Mouse (Mus musculus) E14TG2a.4 (cell line): ENCODE data around the gene Cxadr.

ENCODE experiments used
- H3K27me3 ChIP-seq: 2 replicates; pipeline ENCODE4 v1.6.1; 2014; ENCODE audit warnings: low read length, control low read depth; ENCODE audit not compliant: insufficient read depth
- H3K36me3 ChIP-seq: 2 replicates; pipeline ENCODE4 v1.6.1; 2014; ENCODE audit warnings: low read length, control low read depth; ENCODE audit not compliant: insufficient read depth
- H3K4me1 ChIP-seq: replicated peaks from 2 replicates; pipeline ENCODE4 v1.6.1; 2014; ENCODE audit warnings: low read depth, low read length, control low read depth
- H3K4me3 ChIP-seq: replicated peaks from 2 replicates; pipeline ENCODE4 v1.5.1; 2014; ENCODE audit warnings: mild to moderate bottlenecking, low read length
- H3K9me3 ChIP-seq: 2 replicates; pipeline ENCODE4 v1.6.1; 2014; ENCODE audit warnings: low read length, control low read depth
- CTCF ChIP-seq: conservative IDR thresholded peaks from 2 replicates; pipeline ENCODE4 v1.5.1; 2014; ENCODE audit warnings: low read length
- NANOG ChIP-seq: IDR thresholded peaks from 2 replicates; pipeline ENCODE4 v1.6.1; 2014; ENCODE audit warnings: borderline replicate concordance, low read length, mixed read lengths
- POU5F1 ChIP-seq: IDR thresholded peaks from 2 replicates; pipeline ENCODE4 v1.6.1; 2014; ENCODE audit warnings: low read length, borderline replicate concordance

The Cxadr gene

DNA sequence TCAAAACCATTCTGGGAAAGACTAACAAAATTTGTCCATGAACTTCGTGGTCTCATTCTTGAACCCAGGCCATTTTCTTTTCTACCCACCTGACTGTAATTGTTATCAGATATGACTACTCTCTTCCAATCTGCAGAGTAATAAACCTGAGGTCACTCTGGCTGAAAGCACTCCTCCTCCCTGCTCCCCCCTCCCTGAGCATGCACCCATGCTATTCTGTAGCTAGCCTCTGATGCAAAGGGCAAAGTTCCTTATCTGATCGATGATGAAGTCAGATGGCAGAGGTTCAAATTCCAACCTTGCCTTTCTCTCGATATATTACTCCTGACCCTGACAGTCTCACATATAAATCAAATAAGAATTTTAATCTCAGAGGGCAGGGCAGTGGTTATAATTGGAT, 33.1 kb upstream of the Cxadr start:
- Histone ChIP-seq H3K9me3 (peaks cover 9% of the 10 kb centered on the region; the same call in 1 of the 2 replicates), H3K4me1 (peaks cover 37% of the 10 kb centered on the region), H3K27me3 (peaks cover 27% of the 10 kb centered on the region), H3K36me3 (no peaks in the 10 kb centered on the region), H3K4me3 (no peak overlapping the region)
- TF ChIP-seq POU5F1: no peak
- no peak for TF ChIP-seq NANOG
- no peak for TF ChIP-seq CTCF

DNA sequence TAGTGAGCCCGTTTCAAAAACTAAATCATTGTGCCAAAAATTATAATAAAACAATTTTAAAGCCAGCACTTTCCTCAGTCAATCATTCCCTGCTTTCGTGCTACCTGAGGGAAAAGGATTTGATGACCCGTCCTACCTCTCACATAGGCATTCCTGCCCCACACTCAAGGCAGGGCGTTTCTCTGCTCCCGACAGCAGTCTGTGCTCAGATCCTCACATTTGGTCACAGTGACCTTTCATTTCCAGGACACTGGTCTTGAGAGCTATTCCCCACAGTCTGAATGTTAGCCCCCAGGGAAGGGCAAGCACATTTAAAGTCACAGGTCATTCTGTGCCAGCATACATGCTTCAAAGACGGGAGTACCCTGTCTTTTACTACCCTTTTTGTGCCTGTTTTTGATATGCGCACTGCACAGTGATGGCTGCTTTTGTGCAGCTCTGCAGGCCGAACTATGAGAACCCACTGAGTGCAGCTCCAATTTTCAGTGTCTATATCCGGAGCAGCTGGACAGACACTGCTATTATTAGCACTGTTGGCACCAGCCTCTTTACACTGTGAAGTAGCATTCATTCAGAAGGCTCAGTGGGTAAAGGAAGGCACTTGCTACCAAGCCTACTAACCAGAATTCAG, 26.3 kb upstream of the Cxadr start:
- no peaks in the 10 kb centered on the region for H3K36me3 ChIP-seq
- H3K4me3 ChIP-seq: no peak overlapping the region
- TF ChIP-seq CTCF (no peak), NANOG (peak; percentile 84), POU5F1 (peak; percentile 73; the same call in 1 of the 2 replicates)
- peaks cover 6% of the 10 kb centered on the region; the same call in 1 of the 2 replicates for H3K27me3 ChIP-seq
- peaks cover 10% of the 10 kb centered on the region for H3K4me1 ChIP-seq
- H3K9me3 ChIP-seq: peaks cover 4% of the 10 kb centered on the region; the same call in 1 of the 2 replicates

DNA sequence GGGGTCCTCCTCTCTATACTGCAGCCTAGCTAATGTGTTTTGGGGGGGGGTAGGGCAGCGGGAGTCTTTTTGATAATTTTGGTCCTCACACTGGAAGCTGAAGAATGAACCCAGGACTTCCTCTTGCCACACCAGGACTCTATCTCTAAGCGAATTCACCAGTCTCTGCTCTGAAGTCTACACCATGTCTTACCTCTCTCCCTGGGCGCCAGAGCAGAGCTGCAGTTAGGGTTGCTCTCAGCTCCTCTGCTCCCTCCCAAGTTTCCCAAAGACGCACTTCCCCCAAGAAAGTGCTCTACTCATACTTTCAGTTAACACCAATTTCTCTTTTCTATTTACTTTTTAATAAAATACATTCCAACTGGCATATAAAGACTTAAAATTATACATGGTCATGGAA, 23.7 kb upstream of the Cxadr start:
- H3K9me3 ChIP-seq: peaks cover 4% of the 10 kb centered on the region; the same call in 1 of the 2 replicates
- H3K4me1 ChIP-seq: peaks cover 10% of the 10 kb centered on the region
- no peak for TF ChIP-seq POU5F1
- no peak for TF ChIP-seq NANOG
- TF ChIP-seq CTCF: no peak
- H3K27me3 ChIP-seq: peaks cover 9% of the 10 kb centered on the region; the same call in 1 of the 2 replicates
- no peaks in the 10 kb centered on the region for H3K36me3 ChIP-seq
- H3K4me3 ChIP-seq: no peak overlapping the region

DNA sequence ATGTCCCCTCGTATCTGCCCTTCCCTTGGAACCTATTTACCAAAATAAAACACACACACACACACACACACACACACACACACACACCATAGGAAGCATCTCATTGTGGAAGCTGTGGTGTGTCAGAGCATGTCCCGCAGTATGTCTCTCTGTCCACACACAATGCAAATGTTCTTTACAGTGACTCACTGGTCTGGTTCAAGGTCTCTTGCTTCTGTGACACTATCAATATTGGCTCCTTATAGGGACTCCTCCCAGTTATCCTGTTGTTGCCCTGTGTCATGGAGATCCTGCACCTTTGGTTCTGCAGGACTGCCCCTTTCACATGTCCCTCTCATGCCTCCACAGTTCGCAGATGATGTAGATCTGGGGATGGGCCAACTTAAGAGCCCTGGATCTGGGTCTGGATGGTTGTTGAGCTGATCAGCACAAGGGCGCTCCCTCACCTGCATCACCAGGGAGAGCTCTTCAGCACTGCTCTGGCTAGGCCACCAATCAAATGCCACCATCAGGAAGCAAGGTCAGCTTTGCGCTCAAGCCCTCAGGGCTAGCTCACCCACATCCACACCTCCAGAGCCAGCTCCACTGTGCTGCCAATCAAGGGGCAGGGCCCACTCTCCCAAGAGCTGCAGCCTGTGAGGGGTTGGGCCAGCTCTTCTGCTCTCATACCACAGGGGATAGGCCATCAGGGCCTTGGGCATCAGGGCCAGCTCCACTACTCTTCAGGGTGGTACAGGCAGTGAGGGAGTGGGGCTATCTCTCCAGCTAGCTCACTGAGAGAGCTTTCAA, 21.0 kb upstream of the Cxadr start:
- H3K4me1 ChIP-seq: peaks cover 3% of the 10 kb centered on the region
- H3K36me3 ChIP-seq: no peaks in the 10 kb centered on the region
- no peak for TF ChIP-seq POU5F1
- TF ChIP-seq NANOG: no peak
- TF ChIP-seq CTCF: no peak

DNA sequence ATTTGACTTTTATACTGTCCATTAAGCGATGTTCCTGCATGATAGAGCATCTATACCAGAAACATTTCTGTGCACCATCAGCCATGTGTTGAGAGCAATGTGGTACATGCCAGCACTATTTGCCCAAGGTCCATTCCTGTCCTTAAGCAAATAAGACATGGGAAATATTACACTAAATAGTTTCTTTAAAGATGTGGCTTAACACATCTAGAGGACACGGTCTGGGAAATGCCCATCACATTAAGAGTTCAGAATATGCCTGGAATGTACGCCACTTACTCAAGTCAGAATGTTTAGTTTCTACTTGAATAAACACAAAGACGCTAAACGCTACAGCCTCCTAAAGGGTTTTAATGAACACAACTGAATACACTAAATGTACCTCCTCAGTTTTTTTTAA, 18.1 kb upstream of the Cxadr start:
- no peak for TF ChIP-seq CTCF
- TF ChIP-seq NANOG: no peak
- no peak for TF ChIP-seq POU5F1
- Histone ChIP-seq H3K4me3 (no peak overlapping the region), H3K9me3 (no peaks in the 10 kb centered on the region), H3K4me1 (no peaks in the 10 kb centered on the region), H3K36me3 (no peaks in the 10 kb centered on the region), H3K27me3 (peaks cover 23% of the 10 kb centered on the region)

More for the DNA sequence above, 21.0 kb upstream of the Cxadr start:
- Histone ChIP-seq H3K9me3 (no peaks in the 10 kb centered on the region; the same call in 1 of the 2 replicates), H3K27me3 (peaks cover 21% of the 10 kb centered on the region), H3K4me3 (no peak overlapping the region)

DNA sequence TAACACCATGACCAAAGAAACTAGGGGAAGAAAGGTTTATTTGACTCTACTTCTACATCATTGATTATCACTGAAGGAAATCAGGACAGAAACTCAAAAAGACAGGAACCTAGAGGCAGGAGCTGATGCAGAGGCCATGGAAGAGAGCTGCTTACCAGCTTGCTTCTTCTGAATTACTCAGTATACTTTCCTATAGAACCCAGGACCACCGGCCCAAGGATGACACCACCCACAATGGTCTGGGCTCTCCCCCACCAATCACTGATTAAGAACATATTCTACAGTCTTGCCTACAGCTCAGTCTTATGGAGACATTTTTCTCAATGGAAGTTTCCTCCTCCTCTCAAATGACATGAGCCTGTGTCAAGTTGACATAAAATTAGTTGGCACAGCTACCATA, 7.2 kb upstream of the Cxadr start:
- H3K4me1 ChIP-seq: peaks cover 12% of the 10 kb centered on the region; the same call in 1 of the 2 replicates
- H3K36me3 ChIP-seq: no peaks in the 10 kb centered on the region
- H3K9me3 ChIP-seq: no peaks in the 10 kb centered on the region
- no peak overlapping the region for H3K4me3 ChIP-seq
- TF ChIP-seq CTCF: no peak
- TF ChIP-seq POU5F1: no peak
- TF ChIP-seq NANOG: no peak
- peaks cover 20% of the 10 kb centered on the region for H3K27me3 ChIP-seq

DNA sequence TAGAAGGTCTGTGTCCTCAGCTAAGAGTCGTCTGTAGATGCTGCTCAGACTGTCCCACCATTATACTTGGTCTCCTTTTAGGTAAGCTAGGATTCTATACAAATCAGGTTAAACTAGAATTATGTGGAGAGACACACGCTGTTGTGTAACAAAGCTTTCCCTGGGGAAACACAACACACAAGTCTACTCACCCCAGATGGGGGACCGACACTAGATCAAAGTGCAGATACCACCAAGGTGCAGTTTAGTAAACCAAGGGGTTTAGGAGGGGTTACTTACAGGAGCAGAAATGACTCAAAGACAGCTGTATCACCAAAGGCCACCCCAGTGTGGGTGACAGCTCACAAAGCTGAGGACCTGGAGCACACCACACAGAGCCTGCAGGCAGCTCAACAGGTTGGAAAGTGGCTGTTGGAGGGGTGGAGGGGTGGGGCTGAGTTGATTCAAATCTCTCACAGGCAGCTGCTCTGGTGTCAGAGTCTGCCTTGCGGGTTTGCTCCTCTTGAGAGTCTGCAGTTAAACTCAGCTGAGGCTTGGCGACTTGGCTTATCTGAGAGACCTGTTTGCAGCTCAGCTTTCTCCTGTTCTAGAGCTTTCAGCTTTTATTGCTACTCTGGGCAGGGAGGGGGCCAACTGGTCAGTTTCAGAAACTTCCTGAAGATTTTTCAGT, 6.5 kb upstream of the Cxadr start:
- no peaks in the 10 kb centered on the region for H3K36me3 ChIP-seq

DNA sequence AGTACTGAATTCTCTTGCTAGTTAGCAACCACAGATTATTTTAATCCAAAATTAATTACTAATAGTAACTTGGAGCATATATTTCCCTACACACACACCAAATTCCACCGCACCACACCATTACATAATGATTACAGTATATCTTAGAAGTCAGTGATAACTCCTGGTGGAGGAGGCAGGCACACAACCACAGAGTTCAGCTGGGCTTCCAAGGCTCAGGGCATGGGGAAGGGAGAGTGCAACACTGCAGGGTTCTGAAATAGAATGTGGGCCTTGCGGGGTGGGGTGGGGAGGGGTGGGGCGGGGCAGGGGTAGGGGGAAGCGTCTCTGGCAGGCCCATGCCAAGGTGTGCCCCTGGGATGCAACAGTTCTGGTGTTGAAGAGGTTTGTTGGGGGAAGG, 5.7 kb upstream of the Cxadr start:
- Histone ChIP-seq H3K9me3 (no peaks in the 10 kb centered on the region), H3K4me3 (no peak overlapping the region), H3K4me1 (peaks cover 22% of the 10 kb centered on the region), H3K27me3 (peaks cover 22% of the 10 kb centered on the region), H3K36me3 (no peaks in the 10 kb centered on the region)
- TF ChIP-seq POU5F1: no peak
- TF ChIP-seq NANOG: no peak
- no peak for TF ChIP-seq CTCF

More for the DNA sequence above, 6.5 kb upstream of the Cxadr start:
- TF ChIP-seq CTCF (no peak), NANOG (no peak), POU5F1 (no peak)
- H3K27me3 ChIP-seq: peaks cover 20% of the 10 kb centered on the region
- H3K9me3 ChIP-seq: no peaks in the 10 kb centered on the region
- H3K4me3 ChIP-seq: no peak overlapping the region
- H3K4me1 ChIP-seq: peaks cover 13% of the 10 kb centered on the region; the same call in 1 of the 2 replicates
